Mouse (Mus musculus): Measurements from ENCODE around the gene Ssc5d. TPM values are rescaled to one million over a fixed set of nuclear protein-coding genes. Genes with fewer than 3 reads are reported as not detected.

Ssc5d gene
- polyA plus RNA-seq, 1 experiment from 2014 or later: 1.9 TPM

DNA sequence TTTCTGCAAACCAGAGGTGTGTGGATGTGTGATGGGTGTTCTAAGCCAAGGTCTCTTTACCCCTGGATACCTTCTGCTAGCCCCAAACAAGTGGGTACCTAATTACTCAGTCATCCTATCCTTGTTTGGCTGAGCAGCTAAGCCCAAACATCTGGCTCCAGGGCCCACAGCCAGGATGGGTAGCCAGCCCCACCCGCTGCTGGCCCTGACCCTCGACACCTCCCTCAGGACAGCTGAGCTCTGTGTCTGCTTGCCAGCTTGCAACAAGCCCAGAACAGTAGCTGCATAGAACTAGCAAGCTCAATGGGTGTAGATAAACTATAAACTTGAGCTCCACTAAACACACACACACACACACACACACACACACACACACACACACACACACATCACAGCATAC is 22.3 kb downstream of the Ssc5d start:
- no peak overlapping the region for H3K4me2 ChIP-seq (ENCODE audit: low read depth, severe bottlenecking)
- no peaks in the 10 kb centered on the region for H3K4me1 ChIP-seq (ENCODE audit: control insufficient read depth, insufficient read depth, low read length)
- H3K36me3 ChIP-seq (ENCODE audit: control insufficient read depth, insufficient read depth, low read length): no peaks in the 10 kb centered on the region
- 24% methylated on average over 2 of the region's 2 CpGs for WGBS
- ATAC-seq (ENCODE audit: insufficient number of reproducible peaks, low FRiP score, low TSS enrichment, low read depth) (no peak), DNase-seq (ENCODE audit: low spot score) (no peak)
- no peaks in the 10 kb centered on the region for H3K9me3 ChIP-seq (ENCODE audit: control insufficient read depth, low read length)
- no peaks in the 10 kb centered on the region for H3K27me3 ChIP-seq (ENCODE audit: control insufficient read depth, insufficient read depth, low read length)
- H3K9ac ChIP-seq (ENCODE audit: low read length): no peak overlapping the region
- H3K27ac ChIP-seq (replicated peaks; ENCODE audit: low read depth, low read length): no peak overlapping the region
- H3K4me3 ChIP-seq (ENCODE audit: low read depth, low read length): no peak overlapping the region

DNA sequence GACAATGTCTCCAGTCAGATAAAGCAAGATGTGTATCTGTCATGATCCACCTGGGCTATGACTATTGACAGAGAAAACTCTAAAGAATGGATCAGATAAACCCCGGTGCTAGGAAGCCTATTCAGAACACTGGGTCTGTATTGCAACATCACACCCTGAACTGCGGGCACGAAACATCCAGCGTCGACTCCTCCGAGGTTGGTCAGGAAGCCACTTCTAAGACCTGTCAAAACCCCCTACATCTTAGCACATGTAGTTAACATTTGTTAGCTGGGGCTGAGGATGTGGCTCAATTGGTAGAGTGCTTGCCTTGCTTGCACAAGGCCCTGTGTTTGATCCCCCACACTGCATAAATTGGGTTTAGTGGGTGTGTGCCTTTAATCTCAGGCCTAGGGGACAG is 22.8 kb downstream of the Ssc5d start:
- no peak overlapping the region for H3K27ac ChIP-seq (replicated peaks; ENCODE audit: low read depth, low read length)
- H3K9ac ChIP-seq (ENCODE audit: low read length): no peak overlapping the region
- H3K4me1 ChIP-seq (ENCODE audit: control insufficient read depth, insufficient read depth, low read length): no peaks in the 10 kb centered on the region
- H3K4me2 ChIP-seq (ENCODE audit: low read depth, severe bottlenecking): no peak overlapping the region
- H3K36me3 ChIP-seq (ENCODE audit: control insufficient read depth, insufficient read depth, low read length): no peaks in the 10 kb centered on the region
- WGBS: 59% methylated on average over 6 of the region's 6 CpGs
- DNase-seq (ENCODE audit: low spot score) (no peak), ATAC-seq (ENCODE audit: insufficient number of reproducible peaks, low FRiP score, low TSS enrichment, low read depth) (no peak)
- H3K4me3 ChIP-seq (ENCODE audit: low read depth, low read length): no peak overlapping the region
- no peaks in the 10 kb centered on the region for H3K27me3 ChIP-seq (ENCODE audit: control insufficient read depth, insufficient read depth, low read length)
- H3K9me3 ChIP-seq (ENCODE audit: control insufficient read depth, low read length): no peaks in the 10 kb centered on the region

DNA sequence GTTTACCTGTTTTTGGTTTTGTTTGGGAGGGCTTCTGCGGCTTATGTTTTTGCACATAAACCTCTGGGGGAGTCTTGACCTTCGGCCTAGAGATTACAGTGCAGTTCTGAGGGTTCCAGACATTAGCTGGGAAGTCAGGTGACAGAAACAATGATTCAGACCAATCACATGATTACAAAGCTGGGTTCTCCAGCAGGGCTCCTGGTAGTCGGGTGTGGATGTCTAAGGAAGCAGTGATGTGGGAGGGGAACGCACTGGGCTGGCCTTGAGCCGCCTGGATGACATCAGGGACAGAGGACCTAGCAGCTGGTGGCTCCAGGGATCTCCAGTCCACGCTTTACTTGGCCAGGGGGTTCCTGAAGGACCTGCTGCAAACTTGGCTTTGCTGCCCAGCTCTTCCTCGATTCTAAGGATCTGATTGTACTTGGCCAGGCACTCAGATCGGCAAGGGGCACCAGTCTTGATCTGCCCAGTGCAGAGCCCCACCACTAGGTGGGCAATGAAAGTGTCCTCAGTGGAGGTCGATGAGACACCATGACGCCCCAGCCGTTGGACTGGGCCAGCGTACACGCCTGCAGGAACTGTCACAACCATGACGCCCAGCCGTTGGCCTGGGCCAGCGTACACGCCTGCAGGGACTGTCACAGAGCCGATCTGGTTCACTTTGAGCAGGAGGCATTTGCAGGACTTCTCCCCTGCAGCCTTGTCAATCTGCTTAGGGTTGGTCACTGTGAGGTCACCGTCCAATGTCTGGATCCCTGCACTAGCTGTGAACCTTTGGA is 25.2 kb downstream of the Ssc5d start:
- Histone ChIP-seq H3K27me3 (ENCODE audit: control insufficient read depth, insufficient read depth, low read length) (no peaks in the 10 kb centered on the region), H3K4me3 (ENCODE audit: low read depth, low read length) (no peak overlapping the region), H3K4me2 (ENCODE audit: low read depth, severe bottlenecking) (0 out of 2 replicates have a peak overlapping the region, but pooled peaks have one; percentile 2), H3K36me3 (ENCODE audit: control insufficient read depth, insufficient read depth, low read length) (no peaks in the 10 kb centered on the region), H3K9me3 (ENCODE audit: control insufficient read depth, low read length) (no peaks in the 10 kb centered on the region), H3K4me1 (ENCODE audit: control insufficient read depth, insufficient read depth, low read length) (no peaks in the 10 kb centered on the region), H3K27ac (replicated peaks; ENCODE audit: low read depth, low read length) (no peak overlapping the region), H3K9ac (ENCODE audit: low read length) (no peak overlapping the region)
- DNase-seq (ENCODE audit: low spot score) (no peak), ATAC-seq (ENCODE audit: insufficient number of reproducible peaks, low FRiP score, low TSS enrichment, low read depth) (no peak)
- WGBS: 88% methylated on average over 19 of the region's 19 CpGs

DNA sequence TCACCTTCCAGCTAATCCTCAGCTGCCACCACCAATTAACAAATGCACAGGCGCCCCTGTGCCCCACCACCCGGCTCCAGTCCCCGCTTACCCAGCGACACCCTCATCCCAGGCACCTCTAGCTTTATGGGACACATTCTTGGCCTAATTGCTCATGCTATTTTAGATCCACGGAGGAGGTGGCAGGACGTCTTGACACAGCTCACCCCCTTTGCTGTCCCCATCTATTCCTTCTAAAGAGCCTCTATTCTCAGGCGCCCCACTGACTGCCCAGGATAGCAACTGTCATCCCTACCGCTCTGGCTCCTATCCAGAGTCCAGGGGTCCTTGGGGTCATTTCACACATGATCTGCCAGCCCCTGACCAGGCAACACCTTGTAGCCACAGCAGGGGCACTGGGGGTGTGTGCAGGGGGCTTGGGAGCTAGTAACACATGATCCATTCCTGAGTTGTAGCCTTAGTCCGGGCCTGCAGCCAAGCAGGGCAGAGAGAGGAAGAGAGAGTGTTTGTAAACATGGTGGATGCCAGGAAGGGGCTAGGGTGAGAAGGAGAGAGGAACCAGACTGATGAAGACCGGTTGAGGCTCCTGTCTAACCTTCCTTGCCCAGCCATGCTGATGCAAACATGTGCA is 28.3 kb downstream of the Ssc5d start:
- 19% methylated on average over 10 of the region's 10 CpGs for WGBS
- no peaks in the 10 kb centered on the region for H3K36me3 ChIP-seq (ENCODE audit: control insufficient read depth, insufficient read depth, low read length)
- no peak for ATAC-seq (ENCODE audit: insufficient number of reproducible peaks, low FRiP score, low TSS enrichment, low read depth)
- DNase-seq (ENCODE audit: low spot score): no peak
- no peak overlapping the region for H3K9ac ChIP-seq (ENCODE audit: low read length)
- H3K9me3 ChIP-seq (ENCODE audit: control insufficient read depth, low read length): no peaks in the 10 kb centered on the region; the same call in 1 of the 2 replicates
- H3K4me3 ChIP-seq (ENCODE audit: low read depth, low read length): no peak overlapping the region
- no peaks in the 10 kb centered on the region for H3K27me3 ChIP-seq (ENCODE audit: control insufficient read depth, insufficient read depth, low read length)
- H3K4me2 ChIP-seq (ENCODE audit: low read depth, severe bottlenecking): no peak overlapping the region
- H3K27ac ChIP-seq (replicated peaks; ENCODE audit: low read depth, low read length): no peak overlapping the region
- no peaks in the 10 kb centered on the region for H3K4me1 ChIP-seq (ENCODE audit: control insufficient read depth, insufficient read depth, low read length)

DNA sequence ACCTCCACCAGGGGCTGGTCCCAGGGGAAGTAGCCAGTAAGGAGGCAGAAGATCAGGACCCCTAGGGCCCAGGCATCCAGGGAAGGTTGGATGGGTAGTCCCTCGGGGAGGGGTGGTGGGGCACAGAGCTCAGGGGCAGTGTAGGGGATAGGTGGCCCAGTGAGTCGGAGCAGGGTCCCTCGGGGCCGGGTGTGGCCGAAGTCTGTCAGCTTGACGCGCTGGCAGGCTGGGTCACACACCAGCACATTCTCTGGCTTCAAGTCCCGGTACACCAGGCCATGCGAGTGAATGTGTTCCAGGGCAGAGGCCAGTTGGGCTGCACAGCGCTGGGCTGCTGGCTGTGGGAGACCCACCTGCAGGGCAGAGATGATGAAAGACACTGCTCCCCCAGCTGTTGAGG is 31.8 kb downstream of the Ssc5d start:
- Histone ChIP-seq H3K4me2 (ENCODE audit: low read depth, severe bottlenecking) (no peak overlapping the region), H3K27ac (replicated peaks; ENCODE audit: low read depth, low read length) (no peak overlapping the region), H3K9me3 (ENCODE audit: control insufficient read depth, low read length) (no peaks in the 10 kb centered on the region; the same call in 1 of the 2 replicates), H3K4me3 (ENCODE audit: low read depth, low read length) (no peak overlapping the region), H3K27me3 (ENCODE audit: control insufficient read depth, insufficient read depth, low read length) (no peaks in the 10 kb centered on the region), H3K9ac (ENCODE audit: low read length) (no peak overlapping the region), H3K4me1 (ENCODE audit: control insufficient read depth, insufficient read depth, low read length) (no peaks in the 10 kb centered on the region), H3K36me3 (ENCODE audit: control insufficient read depth, insufficient read depth, low read length) (no peaks in the 10 kb centered on the region)
- WGBS: 83% methylated on average over 10 of the region's 10 CpGs
- ATAC-seq (ENCODE audit: insufficient number of reproducible peaks, low FRiP score, low TSS enrichment, low read depth) (no peak), DNase-seq (ENCODE audit: low spot score) (no peak)

DNA sequence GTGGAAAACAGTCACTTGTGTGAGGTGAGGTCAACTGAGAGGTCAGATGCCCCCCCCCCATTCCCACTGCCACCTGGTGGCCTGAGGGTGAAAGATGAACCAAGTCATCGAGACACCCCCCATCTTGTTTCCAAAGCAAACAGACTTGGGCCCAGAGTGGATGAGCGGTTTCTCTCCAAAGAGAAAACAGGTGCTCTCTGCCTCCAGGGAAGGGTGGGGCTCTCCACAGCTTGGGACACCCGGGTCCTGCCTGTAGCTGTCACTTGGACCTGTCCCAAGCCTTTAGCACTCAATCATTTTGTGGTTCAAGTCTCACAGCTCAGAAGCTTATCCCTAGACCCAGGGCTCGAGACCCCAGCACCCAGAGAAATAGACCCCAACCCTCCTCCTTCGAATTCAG is 37.9 kb downstream of the Ssc5d start:
- no peak for ATAC-seq (ENCODE audit: insufficient number of reproducible peaks, low FRiP score, low TSS enrichment, low read depth)
- H3K4me1 ChIP-seq (ENCODE audit: control insufficient read depth, insufficient read depth, low read length): no peaks in the 10 kb centered on the region
- no peaks in the 10 kb centered on the region for H3K9me3 ChIP-seq (ENCODE audit: control insufficient read depth, low read length)
- H3K27ac ChIP-seq (replicated peaks; ENCODE audit: low read depth, low read length): no peak overlapping the region
- WGBS: 77% methylated on average over 5 of the region's 5 CpGs
- H3K9ac ChIP-seq (ENCODE audit: low read length): no peak overlapping the region
- H3K4me2 ChIP-seq (ENCODE audit: low read depth, severe bottlenecking): no peak overlapping the region
- H3K4me3 ChIP-seq (ENCODE audit: low read depth, low read length): no peak overlapping the region
- no peaks in the 10 kb centered on the region for H3K36me3 ChIP-seq (ENCODE audit: control insufficient read depth, insufficient read depth, low read length)
- no peak for DNase-seq (ENCODE audit: low spot score)
- no peaks in the 10 kb centered on the region for H3K27me3 ChIP-seq (ENCODE audit: control insufficient read depth, insufficient read depth, low read length)

DNA sequence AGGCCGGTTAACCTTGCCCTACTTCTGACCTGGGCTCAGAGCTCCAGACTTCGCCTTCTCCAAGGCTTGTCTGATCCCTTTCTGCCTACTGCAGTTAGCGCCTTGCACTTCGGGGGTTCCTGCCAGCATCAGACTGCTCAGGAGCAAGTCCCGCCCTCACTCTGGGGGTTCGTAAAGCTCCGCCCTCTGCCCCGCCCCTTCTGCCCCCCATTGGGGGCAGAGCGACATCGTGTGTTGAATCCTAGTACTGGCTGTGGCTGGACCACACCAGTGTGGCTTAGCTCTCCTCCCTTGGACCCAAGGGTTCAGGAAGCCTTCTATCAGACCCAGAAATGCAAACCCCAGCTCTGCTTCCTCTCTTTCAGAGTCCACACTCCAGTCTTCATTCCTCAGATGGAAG is 38.7 kb downstream of the Ssc5d start, which contains the start of gene Sbk2:
Gene Sbk2, minus strand, starts transcription at position 135 of the 400 bp plus-strand sequence.
- H3K27ac ChIP-seq (replicated peaks; ENCODE audit: low read depth, low read length): no peak within 1 kb of the TSS
- no peak within 1 kb of the TSS for H3K4me3 ChIP-seq (ENCODE audit: low read depth, low read length)
- no peaks in the 10 kb centered on the region for H3K4me1 ChIP-seq (ENCODE audit: control insufficient read depth, insufficient read depth, low read length)
- H3K9ac ChIP-seq (ENCODE audit: low read length): no peak within 1 kb of the TSS
- H3K27me3 ChIP-seq (ENCODE audit: control insufficient read depth, insufficient read depth, low read length): no peaks in the 10 kb centered on the region
- H3K36me3 ChIP-seq (ENCODE audit: control insufficient read depth, insufficient read depth, low read length): no peaks in the 10 kb centered on the region
- 6% methylated on average over 10 of the region's 10 CpGs for WGBS
- H3K9me3 ChIP-seq (ENCODE audit: control insufficient read depth, low read length): no peaks in the 10 kb centered on the region
- H3K4me2 ChIP-seq (ENCODE audit: low read depth, severe bottlenecking): no peak within 1 kb of the TSS
- peak; percentile 82 for ATAC-seq (ENCODE audit: insufficient number of reproducible peaks, low FRiP score, low TSS enrichment, low read depth)
- DNase-seq (ENCODE audit: low spot score): peak; percentile 70

DNA sequence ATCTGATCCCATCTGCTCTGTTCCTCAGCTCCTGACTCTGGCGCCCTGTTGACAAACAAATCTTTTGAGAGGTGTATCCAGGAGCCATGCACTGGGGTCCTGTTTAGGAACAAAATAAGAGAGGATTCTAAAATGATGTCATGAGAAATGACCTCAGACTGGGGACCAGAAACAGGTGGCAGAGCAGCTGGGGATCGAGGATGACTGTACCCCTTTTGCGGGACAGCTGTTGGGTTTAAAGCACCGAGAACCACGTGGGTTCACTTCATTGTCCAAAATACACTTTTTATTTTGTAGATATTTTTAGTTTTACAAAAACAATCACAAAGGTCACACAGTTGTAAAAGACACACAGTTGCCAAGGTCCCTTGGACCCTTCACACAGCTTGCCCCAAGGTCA is 39.4 kb downstream of the Ssc5d start:
- Histone ChIP-seq H3K27ac (replicated peaks; ENCODE audit: low read depth, low read length) (no peak overlapping the region), H3K4me2 (ENCODE audit: low read depth, severe bottlenecking) (no peak overlapping the region), H3K4me3 (ENCODE audit: low read depth, low read length) (no peak overlapping the region), H3K9ac (ENCODE audit: low read length) (no peak overlapping the region), H3K27me3 (ENCODE audit: control insufficient read depth, insufficient read depth, low read length) (no peaks in the 10 kb centered on the region), H3K4me1 (ENCODE audit: control insufficient read depth, insufficient read depth, low read length) (no peaks in the 10 kb centered on the region), H3K36me3 (ENCODE audit: control insufficient read depth, insufficient read depth, low read length) (no peaks in the 10 kb centered on the region), H3K9me3 (ENCODE audit: control insufficient read depth, low read length) (no peaks in the 10 kb centered on the region)
- DNase-seq (ENCODE audit: low spot score) (no peak), ATAC-seq (ENCODE audit: insufficient number of reproducible peaks, low FRiP score, low TSS enrichment, low read depth) (no peak)
- WGBS: 87% methylated on average over 5 of the region's 5 CpGs
